Mouse (Mus musculus): ENCODE measurements around the gene Akap12. TPM values are rescaled to one million over a fixed set of nuclear protein-coding genes. Genes with fewer than 3 reads are reported as not detected.

Akap12 gene
- polyA plus RNA-seq (2015; fragmentation: Nextera tagmentation; extraction: Ambion mirVana) = 20.6 and 21.0 TPM in 2 replicates

DNA sequence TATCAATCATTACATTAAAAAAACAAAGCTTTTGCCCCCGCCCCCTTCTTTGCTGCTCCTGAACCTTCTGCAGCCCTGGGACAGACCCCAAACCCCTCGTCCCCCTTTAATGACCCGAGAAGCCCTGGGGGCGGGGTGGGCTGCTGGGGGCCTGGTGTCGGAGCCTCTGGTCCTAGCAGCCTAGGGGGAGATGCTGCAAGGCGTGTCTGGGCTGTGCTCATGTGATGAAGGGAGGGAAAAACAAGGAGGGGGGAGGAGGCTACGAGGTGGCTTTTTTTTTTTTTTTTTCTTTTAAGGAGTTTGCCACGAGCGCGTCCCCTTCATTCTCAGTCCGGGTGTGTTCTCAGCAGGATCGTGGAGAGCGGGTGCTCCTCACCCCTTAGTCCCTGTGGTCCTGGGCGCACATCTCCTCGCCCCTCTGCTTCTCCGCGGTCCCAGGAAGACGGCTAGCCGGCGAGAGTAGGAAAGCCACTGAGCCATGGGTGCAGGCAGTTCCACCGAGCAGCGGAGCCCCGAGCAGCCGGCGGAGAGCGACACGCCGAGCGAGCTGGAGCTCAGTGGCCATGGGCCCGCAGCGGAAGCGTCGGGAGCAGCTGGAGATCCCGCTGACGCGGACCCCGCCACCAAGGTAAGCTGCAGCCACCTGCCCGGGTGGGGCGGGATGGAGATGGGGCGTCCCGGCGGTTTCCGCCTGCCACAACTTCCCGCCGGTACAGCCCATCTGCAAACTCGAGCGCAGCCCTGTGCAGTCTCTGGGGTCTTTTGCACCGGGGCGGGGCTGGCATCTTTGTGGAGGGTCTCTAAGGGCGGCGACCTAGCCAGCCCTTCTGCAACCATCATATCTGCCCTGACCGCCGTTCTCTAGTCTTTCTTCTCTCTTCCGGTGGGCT lies at the start of gene Akap12:
TSS of gene Akap12 (plus strand) at position 340 of the 890 bp plus-strand sequence.
- H3K9ac ChIP-seq (replicated peaks) = peak within 1 kb of the TSS; percentile 69
- H3K4me1 ChIP-seq = peaks cover 5% of the 10 kb centered on the region; the same call in 1 of the 2 replicates
- ATAC-seq (replicated peaks) = peak; percentile 84
- no peaks in the 10 kb centered on the region for H3K27me3 ChIP-seq
- no peaks in the 10 kb centered on the region for H3K9me3 ChIP-seq
- no peaks in the 10 kb centered on the region for H3K36me3 ChIP-seq
- under 1% methylated on average over 54 of the region's 54 CpGs for WGBS
- peak within 1 kb of the TSS; percentile 60 for H3K27ac ChIP-seq (replicated peaks)
- H3K4me3 ChIP-seq = peak within 1 kb of the TSS; percentile 67
- H3K4me2 ChIP-seq (replicated peaks) = peak within 1 kb of the TSS; percentile 96

DNA sequence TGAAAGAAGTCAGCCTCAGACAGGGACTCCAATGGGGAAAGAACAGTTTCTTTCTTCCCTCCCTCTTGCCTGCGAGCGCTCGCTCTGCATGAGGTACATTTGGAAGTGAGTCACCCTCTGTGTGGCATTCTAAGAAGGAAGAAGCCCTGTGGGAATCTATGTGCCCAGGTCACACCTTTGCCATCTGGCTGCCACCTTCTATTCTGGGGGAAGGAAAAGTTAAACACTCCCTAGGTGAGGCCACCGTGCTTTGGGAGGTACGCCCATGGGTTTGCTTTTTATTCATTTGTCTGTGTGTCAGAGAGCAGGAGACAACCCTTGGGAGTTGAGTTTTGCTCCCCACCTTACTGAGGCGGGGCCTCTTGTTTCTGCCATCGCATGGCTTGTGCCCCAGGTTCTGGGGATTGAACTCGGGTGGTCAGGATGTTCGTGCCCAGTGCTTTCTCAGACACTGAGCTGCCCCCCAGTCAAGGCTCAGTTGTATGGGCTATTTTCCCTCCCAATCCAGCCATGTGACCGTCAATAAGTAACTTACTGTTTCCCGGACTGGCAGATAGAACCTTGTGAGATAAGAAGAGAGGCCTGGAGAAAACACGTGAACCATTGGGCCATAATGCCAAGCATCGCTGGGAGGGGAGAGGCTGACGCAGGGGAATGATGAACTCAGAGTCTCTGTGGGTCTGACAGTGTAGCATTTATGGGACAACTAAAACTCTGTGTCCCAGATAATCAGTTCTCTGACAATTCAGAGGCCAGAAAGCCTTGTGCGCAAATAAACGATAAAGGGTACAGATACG lies 35.4 kb upstream of the Akap12 start:
- Histone ChIP-seq H3K4me3 (no peak overlapping the region), H3K36me3 (no peaks in the 10 kb centered on the region), H3K4me2 (replicated peaks) (no peak overlapping the region), H3K9me3 (no peaks in the 10 kb centered on the region), H3K9ac (replicated peaks) (no peak overlapping the region), H3K27ac (replicated peaks) (no peak overlapping the region), H3K4me1 (peaks cover 6% of the 10 kb centered on the region), H3K27me3 (no peaks in the 10 kb centered on the region)
- 87% methylated on average over 17 of the region's 17 CpGs for WGBS
- no peak for ATAC-seq (replicated peaks)

DNA sequence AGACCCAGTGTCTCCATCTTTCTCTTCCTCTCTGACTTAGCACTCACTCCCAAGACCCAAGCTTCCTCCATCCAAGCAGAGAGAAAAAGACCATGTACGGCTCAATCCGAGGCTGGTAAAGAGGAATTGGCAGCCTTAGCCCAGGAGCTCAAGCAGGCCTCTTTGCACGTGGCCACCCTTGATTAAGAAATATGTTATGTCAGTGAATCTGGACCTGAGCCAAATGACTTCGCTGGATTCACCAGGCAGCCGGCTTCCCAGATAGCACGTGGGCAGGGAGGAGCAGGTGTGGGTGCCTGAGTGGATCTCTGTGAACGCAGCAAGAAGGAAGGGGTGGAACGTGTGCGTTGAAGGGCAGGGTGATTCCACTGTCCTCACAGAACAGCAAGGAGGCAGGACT lies 33.1 kb upstream of the Akap12 start:
- peak; percentile 70 for ATAC-seq (replicated peaks)
- no peaks in the 10 kb centered on the region for H3K36me3 ChIP-seq
- no peak overlapping the region for H3K4me3 ChIP-seq
- H3K9ac ChIP-seq (replicated peaks) = no peak overlapping the region
- H3K9me3 ChIP-seq = no peaks in the 10 kb centered on the region
- no peak overlapping the region for H3K4me2 ChIP-seq (replicated peaks)
- peaks cover 6% of the 10 kb centered on the region for H3K4me1 ChIP-seq
- WGBS = 27% methylated on average over 9 of the region's 9 CpGs
- no peaks in the 10 kb centered on the region for H3K27me3 ChIP-seq
- H3K27ac ChIP-seq (replicated peaks) = no peak overlapping the region

DNA sequence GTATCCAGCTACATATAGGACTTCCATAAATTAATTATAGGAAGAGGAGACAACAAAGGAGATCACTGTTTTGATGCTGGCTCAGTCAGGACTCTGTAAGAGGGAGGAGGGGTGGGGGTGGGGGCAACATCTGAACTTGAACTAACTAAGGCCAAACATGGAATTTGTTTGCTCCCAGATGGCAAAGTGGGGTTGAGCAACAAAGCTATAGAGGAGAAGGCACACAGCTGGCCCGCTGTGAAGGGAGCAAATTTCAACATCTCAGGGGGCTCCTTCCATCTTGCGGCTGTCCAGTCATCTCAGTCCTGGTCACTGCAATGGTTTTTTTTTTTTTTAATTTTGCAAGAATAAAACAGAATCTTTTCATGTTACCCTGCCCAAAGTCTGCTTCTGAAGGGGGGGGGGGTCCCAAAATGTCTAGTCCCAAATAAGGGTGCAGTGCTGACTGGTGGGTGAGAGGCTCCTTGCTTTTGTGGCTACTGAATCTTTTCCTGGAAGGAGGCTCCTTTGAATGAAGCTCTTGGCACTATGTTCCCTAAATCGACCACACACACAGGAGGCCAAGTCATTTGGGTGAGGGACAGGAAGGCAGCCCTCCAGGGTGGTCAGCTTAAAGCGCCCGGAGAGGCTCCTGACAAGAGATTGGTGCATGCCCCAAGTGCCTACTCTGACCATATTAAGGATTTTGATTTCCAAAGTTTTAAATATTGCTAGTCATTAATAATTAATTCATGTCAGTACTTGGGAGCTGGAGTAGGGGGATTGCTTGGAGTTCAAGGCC lies 26.2 kb upstream of the Akap12 start:
- no peaks in the 10 kb centered on the region for H3K36me3 ChIP-seq
- WGBS = 74% methylated on average over 5 of the region's 5 CpGs
- no peak overlapping the region for H3K4me3 ChIP-seq
- H3K9ac ChIP-seq (replicated peaks) = no peak overlapping the region
- H3K27me3 ChIP-seq = no peaks in the 10 kb centered on the region
- H3K9me3 ChIP-seq = no peaks in the 10 kb centered on the region
- H3K4me1 ChIP-seq = no peaks in the 10 kb centered on the region
- H3K4me2 ChIP-seq (replicated peaks) = no peak overlapping the region
- ATAC-seq (replicated peaks) = no peak
- H3K27ac ChIP-seq (replicated peaks) = no peak overlapping the region

DNA sequence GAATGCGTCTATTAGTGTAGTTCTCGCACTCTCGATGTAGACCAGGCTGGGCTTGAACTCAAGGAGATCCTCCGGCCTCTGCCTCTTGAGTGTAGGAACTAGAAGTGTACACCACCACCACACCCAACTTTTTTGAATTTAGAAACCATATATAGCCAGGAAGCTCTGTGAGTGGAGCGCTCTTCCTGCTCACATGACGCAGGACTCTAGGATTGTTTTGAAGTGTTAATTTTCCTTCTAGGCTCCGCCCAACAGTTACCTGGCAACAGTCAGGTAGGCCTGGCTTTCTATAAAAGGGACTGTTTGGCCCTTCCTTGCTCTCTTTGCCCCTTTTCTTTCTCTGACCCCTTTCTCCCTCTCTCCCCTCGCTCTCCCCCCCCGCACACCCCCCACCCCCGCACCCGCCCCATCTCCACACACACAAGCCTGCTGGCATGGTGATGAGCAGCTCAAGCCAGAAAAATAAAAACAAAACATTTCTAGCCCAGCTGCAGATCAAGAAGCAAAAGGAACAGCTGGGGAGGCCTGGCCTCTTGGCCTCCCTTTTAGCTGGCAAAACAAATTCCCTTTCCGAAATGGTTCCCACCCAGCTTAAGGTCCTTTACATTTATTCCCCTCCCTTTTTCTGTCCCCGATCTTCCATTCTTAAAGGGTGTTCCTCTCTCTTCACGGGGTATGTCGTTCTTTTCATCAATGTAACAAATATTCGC lies 22.4 kb upstream of the Akap12 start:
- no peaks in the 10 kb centered on the region for H3K27me3 ChIP-seq
- no peaks in the 10 kb centered on the region for H3K36me3 ChIP-seq
- no peak overlapping the region for H3K4me2 ChIP-seq (replicated peaks)
- WGBS = 89% methylated on average over 16 of the region's 16 CpGs
- H3K27ac ChIP-seq (replicated peaks) = no peak overlapping the region
- ATAC-seq (replicated peaks) = no peak
- no peaks in the 10 kb centered on the region for H3K9me3 ChIP-seq
- no peak overlapping the region for H3K9ac ChIP-seq (replicated peaks)
- no peak overlapping the region for H3K4me3 ChIP-seq
- H3K4me1 ChIP-seq = no peaks in the 10 kb centered on the region

DNA sequence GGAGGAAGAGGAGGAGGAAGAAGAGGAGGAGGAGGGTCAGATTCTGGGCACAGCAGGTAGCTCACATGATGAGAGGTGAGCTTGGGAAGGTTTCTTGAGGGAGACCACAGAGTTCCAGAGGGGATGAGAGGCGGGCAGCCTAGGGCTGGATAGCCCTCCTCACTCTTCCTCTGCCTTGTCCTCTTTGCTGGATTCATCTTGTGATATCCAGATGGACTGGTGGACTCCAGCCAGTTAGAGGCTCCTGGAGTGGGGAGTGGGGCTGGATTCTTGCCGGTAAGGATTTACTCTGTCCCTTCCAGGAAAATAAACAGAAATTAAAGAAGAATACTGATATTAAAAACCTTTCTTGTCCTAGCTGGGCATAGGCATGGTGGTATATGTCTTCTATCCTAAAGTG lies 20.4 kb upstream of the Akap12 start:
- Histone ChIP-seq H3K9me3 (no peaks in the 10 kb centered on the region), H3K27me3 (no peaks in the 10 kb centered on the region), H3K27ac (replicated peaks) (no peak overlapping the region), H3K4me2 (replicated peaks) (no peak overlapping the region), H3K4me3 (no peak overlapping the region), H3K9ac (replicated peaks) (no peak overlapping the region), H3K4me1 (no peaks in the 10 kb centered on the region), H3K36me3 (no peaks in the 10 kb centered on the region)
- 76% methylated on average over 2 of the region's 2 CpGs for WGBS
- no peak for ATAC-seq (replicated peaks)

DNA sequence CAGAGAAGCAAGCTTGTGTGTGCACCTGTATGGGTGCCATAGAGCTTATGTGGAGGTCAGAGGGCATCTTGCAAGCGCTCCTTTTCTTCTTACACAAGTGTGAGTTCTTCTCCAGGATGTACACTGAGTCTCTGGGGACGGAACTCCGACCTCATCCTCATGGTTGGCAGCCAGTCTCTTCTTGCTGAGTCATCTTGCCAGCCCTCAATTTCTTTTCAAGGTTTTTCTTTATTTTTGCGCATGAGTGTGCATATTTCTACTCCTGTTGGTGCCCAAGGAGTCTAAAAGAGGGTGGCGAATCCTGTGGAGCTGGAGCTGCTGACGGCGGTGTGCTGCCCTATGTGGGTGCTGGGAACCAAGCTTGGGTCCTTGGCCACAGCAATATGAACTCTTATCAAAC lies 19.8 kb upstream of the Akap12 start:
- Histone ChIP-seq H3K4me2 (replicated peaks) (no peak overlapping the region), H3K27me3 (no peaks in the 10 kb centered on the region), H3K36me3 (no peaks in the 10 kb centered on the region), H3K9me3 (no peaks in the 10 kb centered on the region), H3K4me3 (no peak overlapping the region), H3K4me1 (no peaks in the 10 kb centered on the region), H3K27ac (replicated peaks) (no peak overlapping the region), H3K9ac (replicated peaks) (no peak overlapping the region)
- ATAC-seq (replicated peaks) = no peak
- 98% methylated on average over 7 of the region's 7 CpGs for WGBS

DNA sequence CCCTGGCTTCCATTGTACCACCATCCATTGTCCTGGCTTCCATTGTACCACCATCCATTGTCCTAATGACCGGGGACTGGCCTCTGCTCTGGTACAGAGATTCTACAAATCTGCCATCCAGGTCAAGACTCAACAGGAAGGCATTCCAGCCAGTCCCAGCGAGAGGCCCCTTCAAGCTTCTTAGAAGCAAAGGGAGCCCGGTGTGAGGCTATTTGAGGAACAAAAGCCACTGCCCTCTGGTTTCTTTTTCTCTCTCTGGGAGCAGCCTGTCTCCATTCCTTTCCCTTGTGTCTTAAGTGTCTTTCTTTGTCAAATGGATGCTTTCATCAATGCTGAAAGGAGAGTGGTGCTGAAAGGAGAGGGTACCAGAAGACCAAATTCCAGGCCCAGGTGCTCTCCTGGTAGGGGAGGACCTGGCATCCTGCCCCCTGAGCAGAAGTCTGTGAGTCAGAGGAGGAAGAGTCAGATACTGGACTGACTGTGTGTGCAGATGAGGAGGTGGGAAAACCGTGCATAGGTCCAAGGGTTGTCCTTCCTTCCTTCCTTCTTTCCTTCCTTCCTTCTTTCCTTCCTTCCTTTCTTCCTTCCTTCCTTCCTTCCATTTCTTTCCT lies 16.8 kb upstream of the Akap12 start:
- Histone ChIP-seq H3K27me3 (no peaks in the 10 kb centered on the region), H3K4me2 (replicated peaks) (no peak overlapping the region), H3K9ac (replicated peaks) (no peak overlapping the region), H3K27ac (replicated peaks) (no peak overlapping the region), H3K9me3 (no peaks in the 10 kb centered on the region), H3K4me1 (no peaks in the 10 kb centered on the region), H3K4me3 (no peak overlapping the region), H3K36me3 (no peaks in the 10 kb centered on the region)
- no peak for ATAC-seq (replicated peaks)
- WGBS = 8% methylated on average over 4 of the region's 4 CpGs

DNA sequence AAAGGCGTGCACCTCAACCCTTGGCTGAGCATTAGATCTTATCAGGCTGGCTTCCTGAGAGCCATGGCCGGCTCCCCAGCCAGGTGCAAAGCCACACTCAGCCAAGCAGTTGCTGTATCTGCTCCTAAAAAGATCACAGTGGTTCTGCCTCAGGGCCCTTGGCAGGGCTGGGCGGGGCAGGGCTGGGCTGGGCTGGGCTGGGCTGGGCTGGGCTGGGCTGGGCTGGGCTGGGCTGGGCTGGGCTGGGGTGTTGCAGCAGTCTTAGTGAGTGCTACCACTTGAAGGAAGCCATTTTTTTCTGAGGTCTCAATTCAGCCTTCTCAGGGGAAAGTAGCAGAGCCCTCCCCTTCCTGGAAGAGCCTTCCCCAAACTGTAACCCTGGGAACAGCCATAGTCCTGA lies 15.5 kb upstream of the Akap12 start:
- no peaks in the 10 kb centered on the region for H3K4me1 ChIP-seq
- H3K36me3 ChIP-seq = no peaks in the 10 kb centered on the region
- no peaks in the 10 kb centered on the region for H3K9me3 ChIP-seq
- no peaks in the 10 kb centered on the region for H3K27me3 ChIP-seq
- no peak overlapping the region for H3K27ac ChIP-seq (replicated peaks)
- H3K9ac ChIP-seq (replicated peaks) = no peak overlapping the region
- ATAC-seq (replicated peaks) = no peak
- no peak overlapping the region for H3K4me3 ChIP-seq
- H3K4me2 ChIP-seq (replicated peaks) = no peak overlapping the region
- WGBS = 95% methylated on average over 3 of the region's 3 CpGs

DNA sequence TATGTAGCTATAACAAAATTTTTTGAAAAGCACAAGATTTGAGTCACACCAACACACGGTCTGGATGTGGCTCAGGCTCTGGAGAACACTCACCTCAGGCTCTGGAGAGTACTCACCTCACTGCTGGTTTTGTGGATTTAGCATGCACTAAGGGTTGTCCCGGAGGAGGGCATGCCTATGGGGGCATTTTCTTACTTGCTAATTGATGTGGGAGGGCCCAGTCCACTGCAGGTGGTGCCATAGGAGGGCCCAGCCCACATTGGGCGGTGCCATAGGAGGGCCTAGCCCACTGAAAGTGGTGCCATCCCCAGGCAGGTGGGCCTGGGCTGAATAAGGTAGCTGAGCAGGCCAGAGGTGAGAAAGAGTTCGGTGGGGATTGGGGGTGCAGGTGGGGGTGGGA lies 12.6 kb upstream of the Akap12 start:
- WGBS = 79% methylated on average over 4 of the region's 4 CpGs

DNA sequence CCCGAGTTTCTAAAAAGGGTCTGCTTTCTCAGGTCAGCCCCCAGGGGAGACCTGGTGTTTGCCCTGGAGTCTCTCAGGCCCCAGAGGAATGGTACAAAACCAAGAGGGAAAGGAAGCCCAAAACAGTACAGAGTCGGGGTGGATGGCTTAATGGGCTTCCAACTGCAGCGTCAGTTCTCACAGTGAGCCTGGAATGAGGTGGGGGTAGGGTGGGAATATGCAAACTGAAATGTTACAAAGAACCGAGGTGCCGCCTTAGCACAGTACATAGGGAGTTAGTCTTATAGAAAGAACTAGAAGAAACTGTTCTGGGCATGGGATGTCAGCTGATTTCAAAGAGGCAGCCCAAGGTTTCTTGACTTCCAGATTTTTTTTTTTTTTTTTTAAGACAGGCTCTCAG lies 11.7 kb upstream of the Akap12 start:
- H3K4me3 ChIP-seq = no peak overlapping the region
- H3K4me2 ChIP-seq (replicated peaks) = no peak overlapping the region
- H3K4me1 ChIP-seq = no peaks in the 10 kb centered on the region
- no peak overlapping the region for H3K9ac ChIP-seq (replicated peaks)
- no peaks in the 10 kb centered on the region for H3K9me3 ChIP-seq
- WGBS = 50% methylated on average over 5 of the region's 5 CpGs
- no peak for ATAC-seq (replicated peaks)
- H3K27ac ChIP-seq (replicated peaks) = no peak overlapping the region
- no peaks in the 10 kb centered on the region for H3K27me3 ChIP-seq
- no peaks in the 10 kb centered on the region for H3K36me3 ChIP-seq

More for the DNA sequence above, 12.6 kb upstream of the Akap12 start:
- Histone ChIP-seq H3K4me1 (no peaks in the 10 kb centered on the region), H3K36me3 (no peaks in the 10 kb centered on the region), H3K4me3 (no peak overlapping the region), H3K9me3 (no peaks in the 10 kb centered on the region), H3K27ac (replicated peaks) (no peak overlapping the region), H3K4me2 (replicated peaks) (no peak overlapping the region), H3K9ac (replicated peaks) (no peak overlapping the region), H3K27me3 (no peaks in the 10 kb centered on the region)
- ATAC-seq (replicated peaks) = no peak

Data from forebrain, embryonic 15.5 days (tissue).